Mouse (Mus musculus) lung, postnatal 0 days (tissue): ENCODE results near the gene Cfap100. TPM values are rescaled to one million over a fixed set of nuclear protein-coding genes. Genes with fewer than 3 reads are reported as not detected.

Experiments used
- ATAC-seq: fragments of 200-750 bp; cut with Nextera tagmentation; 2 replicates; pipeline ENCODE4 v1.8.0; 2017; ENCODE audit warnings: moderate library complexity
- DNase-seq: peaks from one replicate; pipeline ENCODE4 v3.0.0-alpha.2; 2016; ENCODE audit warnings: low spot score
- H3K27ac ChIP-seq: fragments of 300-500 bp; sonication (generic); 2 replicates; pipeline ENCODE4 v1.5.1; 2014; ENCODE audit warnings: antibody characterized with exemption, mild to moderate bottlenecking, low read length, mixed read lengths
- H3K27me3 ChIP-seq: fragments of 300-500 bp; sonication (generic); replicated peaks from 2 replicates; pipeline ENCODE4 v1.6.1; 2014; ENCODE audit warnings: low read length, mixed read lengths; ENCODE audit not compliant: insufficient read depth
- H3K36me3 ChIP-seq: fragments of 300-500 bp; sonication (generic); 2 replicates; pipeline ENCODE4 v1.6.1; 2014; ENCODE audit warnings: low read length, mixed read lengths; ENCODE audit not compliant: insufficient read depth
- H3K4me1 ChIP-seq: fragments of 300-500 bp; sonication (generic); 2 replicates; pipeline ENCODE4 v1.6.1; 2014; ENCODE audit warnings: antibody characterized with exemption, low read depth, low read length, mixed read lengths; ENCODE audit not compliant: insufficient read depth
- H3K4me2 ChIP-seq: fragments of 300-500 bp; sonication (generic); replicated peaks from 2 replicates; pipeline ENCODE4 v1.6.1; 2014; ENCODE audit warnings: low read depth, mild to moderate bottlenecking, low read length, moderate library complexity, mixed read lengths
- H3K4me3 ChIP-seq: fragments of 300-500 bp; sonication (generic); 2 replicates; pipeline ENCODE4 v1.5.1; 2014; ENCODE audit warnings: low read depth, low read length
- H3K9ac ChIP-seq: fragments of 300-500 bp; sonication (generic); replicated peaks from 2 replicates; pipeline ENCODE4 v1.6.1; 2014; ENCODE audit warnings: low read depth, mild to moderate bottlenecking
- H3K9me3 ChIP-seq: fragments of 300-500 bp; sonication (generic); 2 replicates; pipeline ENCODE4 v1.6.1; 2016; ENCODE audit warnings: low read length, mixed read lengths
- CTCF ChIP-seq: IDR thresholded peaks from 2 replicates; pipeline ENCODE4 v1.5.1; 2016; ENCODE audit warnings: antibody characterized with exemption, mild to moderate bottlenecking
- EP300 ChIP-seq: IDR thresholded peaks from 2 replicates; pipeline ENCODE4 v1.6.1; 2016; ENCODE audit warnings: antibody characterized with exemption, mild to moderate bottlenecking, control low read depth
- WGBS: fragments of 180-500 bp; shearing (Covaris S2); extraction: QIAGEN DNeasy Blood & Tissue Kit; methylation state at CpG from one replicate; pipeline ENCODE4 v1.1.7; 2014; 5-methylcytosine and 5-hydroxymethylcytosine counted together
- polyA plus RNA-seq: library from polyadenylated mRNA; unstranded; fragments of >200 nt; fragmentation: Nextera tagmentation; extraction: Ambion mirVana; gene quantifications from 2 replicates; pipeline ENCODE4 v1.2.1, GENCODE M21; 2015

The Cfap100 gene
- polyA plus RNA-seq, 1 experiment from 2014 or later: 5.2 TPM

GRCm38 (mm10) chr6:90468216-90468615 lies 39.6 kb upstream of the Cfap100 start:
- peaks cover 49% of the 10 kb centered on the region; the same call in 1 of the 2 replicates for H3K4me1 ChIP-seq
- 67% methylated on average over 1 of the region's 1 CpGs for WGBS
- no peak overlapping the region for H3K9ac ChIP-seq

GRCm38 (mm10) chr6:90466847-90467410 lies 38.3 kb upstream of the Cfap100 start:
- no peak for DNase-seq
- no peak for ATAC-seq
- H3K4me2 ChIP-seq: no peak overlapping the region
- H3K36me3 ChIP-seq: 0 out of 2 replicates have a peak, but pooled peaks cover 4% of the 10 kb centered on the region
- peak; percentile 14; the same call in 1 of the 2 replicates for TF ChIP-seq CTCF
- no peak for TF ChIP-seq EP300
- no peak overlapping the region for H3K4me3 ChIP-seq
- peaks cover 49% of the 10 kb centered on the region; the same call in 1 of the 2 replicates for H3K4me1 ChIP-seq
- peak overlapping the region; percentile 98 for H3K27ac ChIP-seq
- H3K27me3 ChIP-seq: no peaks in the 10 kb centered on the region
- H3K9ac ChIP-seq: no peak overlapping the region
- 90% methylated on average over 12 of the region's 12 CpGs for WGBS
- H3K9me3 ChIP-seq: no peaks in the 10 kb centered on the region

More at GRCm38 (mm10) chr6:90468216-90468615, 39.6 kb upstream of the Cfap100 start:
- DNase-seq: no peak
- Histone ChIP-seq H3K36me3 (0 out of 2 replicates have a peak, but pooled peaks cover 6% of the 10 kb centered on the region), H3K27me3 (no peaks in the 10 kb centered on the region), H3K4me2 (peak overlapping the region; percentile 1; the same call in 1 of the 2 replicates), H3K9me3 (no peaks in the 10 kb centered on the region), H3K4me3 (no peak overlapping the region), H3K27ac (no peak overlapping the region)
- TF ChIP-seq EP300: no peak
- TF ChIP-seq CTCF: no peak
- no peak for ATAC-seq

- H3K27ac ChIP-seq: peak overlapping the region; percentile 98
- H3K4me2 ChIP-seq: peak overlapping the region; percentile 94; the same call in 1 of the 2 replicates
- WGBS: 34% methylated on average over 10 of the region's 10 CpGs
- no peak overlapping the region for H3K9ac ChIP-seq
- TF ChIP-seq CTCF (0 out of 2 replicates have a peak, but pooled peaks have one; percentile 1), EP300 (peak; percentile 86)
- H3K9me3 ChIP-seq: no peaks in the 10 kb centered on the region
- DNase-seq (peak; percentile 93), ATAC-seq (peak; percentile 8)
- no peak overlapping the region for H3K4me3 ChIP-seq
- H3K27me3 ChIP-seq: no peaks in the 10 kb centered on the region
- H3K4me1 ChIP-seq: peaks cover 44% of the 10 kb centered on the region; the same call in 1 of the 2 replicates
- H3K36me3 ChIP-seq: 0 out of 2 replicates have a peak, but pooled peaks cover 4% of the 10 kb centered on the region
Measured at GRCm38 (mm10) chr6:90466079-90466478, 37.5 kb upstream of the Cfap100 start.

GRCm38 (mm10) chr6:90465028-90465640 lies 36.5 kb upstream of the Cfap100 start:
- Histone ChIP-seq H3K9me3 (no peaks in the 10 kb centered on the region), H3K4me1 (peaks cover 37% of the 10 kb centered on the region; the same call in 1 of the 2 replicates), H3K27me3 (no peaks in the 10 kb centered on the region), H3K36me3 (0 out of 2 replicates have a peak, but pooled peaks cover 4% of the 10 kb centered on the region), H3K27ac (peak overlapping the region; percentile 98), H3K9ac (no peak overlapping the region; the same call in 1 of the 2 replicates), H3K4me3 (no peak overlapping the region), H3K4me2 (peak overlapping the region; percentile 94; the same call in 1 of the 2 replicates)
- TF ChIP-seq EP300: no peak
- DNase-seq (no peak), ATAC-seq (no peak)
- WGBS: 92% methylated on average over 11 of the region's 11 CpGs

- H3K27me3 ChIP-seq: no peaks in the 10 kb centered on the region
- H3K9me3 ChIP-seq: no peaks in the 10 kb centered on the region
- H3K9ac ChIP-seq: peak overlapping the region; percentile 40
- TF ChIP-seq CTCF (no peak), EP300 (no peak)
- ATAC-seq (peak; percentile 1; the same call in 1 of the 2 replicates), DNase-seq (peak; percentile 24)
- peak overlapping the region; percentile 94 for H3K4me2 ChIP-seq
- peak overlapping the region; percentile 98 for H3K27ac ChIP-seq
- H3K4me1 ChIP-seq: peaks cover 37% of the 10 kb centered on the region; the same call in 1 of the 2 replicates
- 37% methylated on average over 7 of the region's 7 CpGs for WGBS
- H3K4me3 ChIP-seq: peak overlapping the region; percentile 81
- H3K36me3 ChIP-seq: 0 out of 2 replicates have a peak, but pooled peaks cover 4% of the 10 kb centered on the region
Measured at GRCm38 (mm10) chr6:90463890-90464421, 35.4 kb upstream of the Cfap100 start.

- peaks cover 37% of the 10 kb centered on the region; the same call in 1 of the 2 replicates for H3K4me1 ChIP-seq
- H3K27ac ChIP-seq: peak overlapping the region; percentile 98
- TF ChIP-seq EP300: peak; percentile 93
- TF ChIP-seq CTCF: peak; percentile 19; the same call in 1 of the 2 replicates
- peak overlapping the region; percentile 96 for H3K9ac ChIP-seq
- H3K27me3 ChIP-seq: no peaks in the 10 kb centered on the region
- ATAC-seq: peak; percentile 90
- H3K36me3 ChIP-seq: 0 out of 2 replicates have a peak, but pooled peaks cover 4% of the 10 kb centered on the region
- no peaks in the 10 kb centered on the region for H3K9me3 ChIP-seq
- WGBS: 2% methylated on average over 31 of the region's 31 CpGs
- H3K4me2 ChIP-seq: peak overlapping the region; percentile 94
- peak overlapping the region; percentile 81 for H3K4me3 ChIP-seq
- DNase-seq: peak; percentile 98
Measured at GRCm38 (mm10) chr6:90463228-90463862, 34.7 kb upstream of the Cfap100 start.
